Mouse (Mus musculus) bone marrow macrophage, adult 2 months (primary cell): ENCODE results near the gene AB124611.

ENCODE experiments used
- CTCF ChIP-seq: IDR thresholded peaks from 2 replicates; pipeline ENCODE4 v1.5.1; 2012; ENCODE audit warnings: low read depth, mild to moderate bottlenecking, low read length, moderate library complexity
- POLR2A ChIP-seq: IDR thresholded peaks from 2 replicates; pipeline ENCODE4 v1.6.1; 2012; ENCODE audit warnings: mild to moderate bottlenecking, low read depth, low read length, borderline replicate concordance

DNA sequence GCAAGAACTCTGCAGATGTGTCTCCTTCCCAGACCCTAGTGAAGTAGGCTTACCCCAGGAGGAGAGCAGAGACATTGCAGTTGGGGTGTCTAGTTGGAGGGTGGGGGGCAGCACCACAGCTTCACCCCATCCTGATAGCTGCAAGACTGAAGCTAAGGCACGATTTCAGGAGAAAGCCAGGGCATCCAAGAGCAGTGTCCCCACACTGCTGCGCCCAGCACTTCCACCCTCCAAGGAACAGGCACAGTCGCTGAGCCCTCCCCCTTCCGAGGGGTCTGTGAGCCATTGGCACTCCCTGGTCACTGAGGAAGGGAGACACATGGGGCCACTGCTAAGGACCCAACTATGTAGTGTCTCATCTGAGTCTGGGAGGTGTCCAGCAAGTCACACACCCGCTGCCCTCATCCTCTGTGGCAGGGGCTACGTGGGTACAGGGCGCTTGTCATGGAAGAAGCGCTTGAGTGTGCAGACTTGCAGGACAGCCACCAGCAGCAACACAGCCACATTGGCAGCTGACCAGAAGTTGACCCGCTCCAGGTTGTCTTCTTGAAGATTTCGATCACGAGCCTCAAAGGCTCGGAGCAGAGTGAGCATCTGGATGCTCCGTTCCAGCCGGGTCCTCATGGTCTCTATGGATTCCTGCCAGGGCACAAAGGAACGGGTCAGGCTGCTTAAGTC is 18.1 kb upstream of the AB124611 start:
- TF ChIP-seq CTCF (no peak), POLR2A (no peak)
